ENCODE assay signal across 10 mouse cellular contexts in the genomic region with DNA sequence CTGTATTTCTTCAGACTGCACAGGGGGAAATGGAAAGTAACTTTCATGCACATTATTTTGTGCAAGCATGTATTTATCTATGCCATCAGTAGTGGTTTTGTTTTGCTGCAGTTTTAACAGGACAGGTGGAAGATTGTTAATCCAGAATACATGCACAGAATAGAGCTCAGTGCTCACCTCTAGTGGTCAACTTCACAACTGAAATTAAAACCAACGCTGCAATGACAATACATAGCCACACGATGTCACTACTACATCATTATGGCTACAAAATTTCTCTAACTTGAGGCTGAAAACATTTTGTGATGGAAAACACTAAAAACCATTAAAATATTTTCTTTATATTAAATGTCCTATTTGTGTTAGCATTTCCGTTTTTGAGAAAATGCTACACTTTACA. TPM values are rescaled to one million over a fixed set of nuclear protein-coding genes. Genes with fewer than 3 reads are reported as not detected.
A peak's percentile ranks its signal among the peaks of the same experiment; 100 is the strongest.
DNase-seq lines count a peak whose midpoint lies in the region; ATAC-seq and TF ChIP-seq lines count a peak whose summit lies in the region.
"Had no signal": no experiment of that assay in that cellular context is flagged by ENCODE, and none has a peak within 500 bp of the region (broad histone marks: within the 10 kb centered on the region; RNA-seq: fewer than 3 reads in every experiment).

No protein-coding gene starts in this region.

- no peaks in the 10 kb centered on the region for H3K36me3 ChIP-seq in liver, embryonic 14.5 days (replicated peaks; ENCODE audit: control insufficient read depth, insufficient read depth, low read depth)
- H3K36me3 ChIP-seq in liver, embryonic 12.5 days: no peaks in the 10 kb centered on the region
- no peaks in the 10 kb centered on the region for H3K36me3 ChIP-seq in hindbrain, postnatal 0 days (ENCODE audit: insufficient read depth, low read length)
- H3K36me3 ChIP-seq: heart, embryonic 15.5 days; neural tube, embryonic 13.5 days had no signal

- no peaks in the 10 kb centered on the region for H3K4me1 ChIP-seq in liver, embryonic 14.5 days (replicated peaks; ENCODE audit: control insufficient read depth in 2 of 2, insufficient read depth in 2 of 2, low read length in 1 of 2)
- H3K4me1 ChIP-seq in liver, embryonic 12.5 days: no peaks in the 10 kb centered on the region
- no peaks in the 10 kb centered on the region for H3K4me1 ChIP-seq in hindbrain, postnatal 0 days (ENCODE audit: insufficient read depth, low read length)
- no peaks in the 10 kb centered on the region for H3K4me1 ChIP-seq in lung, adult 2 months (ENCODE audit: control insufficient read depth, insufficient read depth, low read length)
- H3K4me1 ChIP-seq: heart, embryonic 15.5 days; neural tube, embryonic 13.5 days had no signal

- no peak for ATAC-seq in liver, embryonic 14.5 days (ENCODE audit: insufficient read depth)
- ATAC-seq in liver, embryonic 12.5 days: no peak
- ATAC-seq in hindbrain, postnatal 0 days: peak; percentile 49; the same call in 1 of the 2 replicates

- no peak for TF ChIP-seq POLR2A in lung, adult 2 months (IDR thresholded peaks at IDR 0.05; ENCODE audit: borderline replicate concordance, extremely low read depth, low read depth, low read length)

- no peaks in the 10 kb centered on the region for H3K27me3 ChIP-seq in liver, embryonic 14.5 days (ENCODE audit: control insufficient read depth, insufficient read depth, low read length)
- 0 out of 2 replicates have a peak, but pooled peaks cover 5% of the 10 kb centered on the region for H3K27me3 ChIP-seq in liver, embryonic 12.5 days (replicated peaks)
- H3K27me3 ChIP-seq in hindbrain, postnatal 0 days (ENCODE audit: insufficient read depth, low read length): no peaks in the 10 kb centered on the region
- H3K27me3 ChIP-seq: heart, embryonic 15.5 days had no signal

- H3K9me3 ChIP-seq in liver, embryonic 14.5 days (ENCODE audit: control insufficient read depth, low read length): no peaks in the 10 kb centered on the region
- no peaks in the 10 kb centered on the region for H3K9me3 ChIP-seq in liver, embryonic 12.5 days (replicated peaks)
- no peaks in the 10 kb centered on the region for H3K9me3 ChIP-seq in hindbrain, postnatal 0 days (ENCODE audit: low read length)
- H3K9me3 ChIP-seq: heart, embryonic 15.5 days; neural tube, embryonic 13.5 days had no signal

- TF ChIP-seq CTCF in liver, embryonic 14.5 days (IDR thresholded peaks at IDR 0.05; ENCODE audit: low read depth): peak; percentile 65
- TF ChIP-seq CTCF in hindbrain, postnatal 0 days (IDR thresholded peaks at IDR 0.05; ENCODE audit: low read depth): peak; percentile 92
- TF ChIP-seq CTCF in lung, adult 2 months (IDR thresholded peaks at IDR 0.05; ENCODE audit: insufficient read depth, low read length): peak; percentile 47; the same call in 1 of the 2 replicates

- H3K4me3 ChIP-seq in liver, embryonic 14.5 days (ENCODE audit: insufficient read depth in 1 of 2, low read depth in 2 of 2, low read length in 2 of 2): no peak overlapping the region
- H3K4me3 ChIP-seq in liver, embryonic 12.5 days: no peak overlapping the region
- no peak overlapping the region for H3K4me3 ChIP-seq in hindbrain, postnatal 0 days (ENCODE audit: low read length)
- H3K4me3 ChIP-seq in lung, adult 2 months (replicated peaks; ENCODE audit: extremely low read depth, low read depth, low read length): no peak overlapping the region
- H3K4me3 ChIP-seq: heart, embryonic 15.5 days; neural tube, embryonic 13.5 days had no signal

- H3K9ac ChIP-seq in liver, embryonic 14.5 days (replicated peaks): no peak overlapping the region
- H3K9ac ChIP-seq in liver, embryonic 12.5 days: no peak overlapping the region
- H3K9ac ChIP-seq in hindbrain, postnatal 0 days (replicated peaks; ENCODE audit: low read length): no peak overlapping the region
- H3K9ac ChIP-seq: heart, embryonic 15.5 days; neural tube, embryonic 13.5 days had no signal

- peak; percentile 9 to 71 for DNase-seq in adrenal gland, adult (ENCODE audit: inconsistent age in 2 of 2, low spot score in 1 of 2)
- DNase-seq in adrenal gland, postnatal 25 days: no peak
- DNase-seq in liver, embryonic 14.5 days (ENCODE audit: low read depth in 3 of 3, low spot score in 3 of 3): no peak
- DNase-seq in cerebellum, adult 9-10 months: peak; percentile 72
- peak; percentile 78 for DNase-seq in hindbrain, postnatal 0 days (ENCODE audit: low spot score)
- DNase-seq in lung, adult 2 months: no peak
- DNase-seq in right cerebral cortex, postnatal 25 days: peak; percentile 29

- TF ChIP-seq EP300 in liver, embryonic 14.5 days (IDR thresholded peaks at IDR 0.05; ENCODE audit: low read depth): no peak

- H3K4me2 ChIP-seq in liver, embryonic 14.5 days (ENCODE audit: low read depth): no peak overlapping the region
- no peak overlapping the region for H3K4me2 ChIP-seq in liver, embryonic 12.5 days
- no peak overlapping the region for H3K4me2 ChIP-seq in hindbrain, postnatal 0 days (ENCODE audit: low read depth, low read length)
- H3K4me2 ChIP-seq: heart, embryonic 15.5 days; neural tube, embryonic 13.5 days had no signal

- WGBS in liver, embryonic 14.5 days (ENCODE audit: insufficient replicate concordance): 5% methylated on average over 3 of the region's 3 CpGs
- WGBS in liver, embryonic 12.5 days (ENCODE audit: insufficient replicate concordance): 5% methylated on average over 3 of the region's 3 CpGs
- WGBS in hindbrain, postnatal 0 days: 13% methylated on average over 3 of the region's 3 CpGs
- 10% methylated on average over 3 of the region's 3 CpGs for WGBS in lung, adult 2 months

- no peak overlapping the region for H3K27ac ChIP-seq in liver, embryonic 14.5 days
- no peak overlapping the region for H3K27ac ChIP-seq in liver, embryonic 12.5 days
- H3K27ac ChIP-seq in hindbrain, postnatal 0 days: no peak overlapping the region
- H3K27ac ChIP-seq: heart, embryonic 15.5 days; neural tube, embryonic 13.5 days had no signal

RNA-seq across cellular contexts. Expression of a gene that starts 3.6 kb away (rescaled TPM):
- total RNA-seq in adrenal gland, postnatal 25 days (2021): not detected in 2 replicates
- not detected in 2 replicates for polyA plus RNA-seq in liver, embryonic 14.5 days (2012; rRNA removed)
- not detected in 2 replicates for polyA plus RNA-seq in liver, embryonic 14.5 days (2014; fragmentation: Nextera tagmentation; extraction: Ambion mirVana)
- not detected in 2 replicates for polyA plus RNA-seq in liver, embryonic 12.5 days (2016; fragmentation: Nextera tagmentation; extraction: Ambion mirVana)
- total RNA-seq in hindbrain, postnatal 0 days (2014; rRNA removed): 0.21 and 0.36 TPM in 2 replicates
- 0.05 and 0.15 TPM in 2 replicates for polyA plus RNA-seq in hindbrain, postnatal 0 days (2015; fragmentation: Nextera tagmentation; extraction: Ambion mirVana)
- polyA plus RNA-seq in lung, adult 2 months (2012; rRNA removed): not detected in 2 replicates
- polyA plus RNA-seq: heart, embryonic 15.5 days had no signal

RNA-seq across cellular contexts. Expression of a gene that starts 26.3 kb away (rescaled TPM):
- 17.4 and 19.2 TPM in 2 replicates for total RNA-seq in adrenal gland, postnatal 25 days (2021)
- polyA plus RNA-seq in liver, embryonic 14.5 days (2012; rRNA removed): 1.9 and 2.2 TPM in 2 replicates
- 7.3 TPM in 2 replicates for polyA plus RNA-seq in liver, embryonic 14.5 days (2014; fragmentation: Nextera tagmentation; extraction: Ambion mirVana)
- 7.2 and 7.7 TPM in 2 replicates for polyA plus RNA-seq in liver, embryonic 12.5 days (2016; fragmentation: Nextera tagmentation; extraction: Ambion mirVana)
- 15.0 and 16.7 TPM in 2 replicates for total RNA-seq in hindbrain, postnatal 0 days (2014; rRNA removed)
- polyA plus RNA-seq in hindbrain, postnatal 0 days (2015; fragmentation: Nextera tagmentation; extraction: Ambion mirVana): 26.6 and 27.4 TPM in 2 replicates
- 2.4 and 4.2 TPM in 2 replicates for polyA plus RNA-seq in lung, adult 2 months (2012; rRNA removed)

Comparison
In these comparisons a context has a peak if more than half of its experiments do, and no peak if none do; other contexts are left out.
1. DNase-seq: peak in adrenal gland, adult (2 of 2), cerebellum, adult 9-10 months (single experiment), hindbrain, postnatal 0 days (single experiment) and right cerebral cortex, postnatal 25 days (single experiment); none in adrenal gland, postnatal 25 days (single experiment), liver, embryonic 14.5 days (0 of 3) and lung, adult 2 months (single experiment).
2. Peak in every context shown above with its lines, with median percentiles within 50 percentile points of each other: CTCF ChIP-seq.